Mouse (Mus musculus) intestine, embryonic 15.5 days (tissue): ENCODE data around the gene Tusc2. TPM values are rescaled to one million over a fixed set of nuclear protein-coding genes. Genes with fewer than 3 reads are reported as not detected.
"Not testable (repeated sequence)": the region's sequence is repeated elsewhere in the genome, so short reads cannot be mapped to it uniquely, and the experiment has no call there.

ENCODE experiments used
- ATAC-seq: fragments of 200-750 bp; cut with Nextera tagmentation; 2 replicates; pipeline ENCODE4 v1.8.0; 2017; ENCODE audit warnings: moderate TSS enrichment, moderate library complexity
- H3K27ac ChIP-seq: fragments of 300-500 bp; sonication (generic); 2 replicates; pipeline ENCODE4 v1.5.1; 2015; ENCODE audit warnings: mild to moderate bottlenecking, inconsistent platforms
- H3K27me3 ChIP-seq: fragments of 300-500 bp; sonication (generic); replicated peaks from 2 replicates; pipeline ENCODE4 v1.6.1; 2015; ENCODE audit warnings: inconsistent platforms
- H3K36me3 ChIP-seq: fragments of 300-500 bp; sonication (generic); 2 replicates; pipeline ENCODE4 v1.6.1; 2015; ENCODE audit warnings: inconsistent platforms
- H3K4me1 ChIP-seq: fragments of 300-500 bp; sonication (generic); replicated peaks from 2 replicates; pipeline ENCODE4 v1.6.1; 2015; ENCODE audit warnings: inconsistent platforms
- H3K4me2 ChIP-seq: fragments of 300-500 bp; sonication (generic); replicated peaks from 2 replicates; pipeline ENCODE4 v1.6.1; 2015; ENCODE audit warnings: mild to moderate bottlenecking, inconsistent platforms
- H3K4me3 ChIP-seq: fragments of 300-500 bp; sonication (generic); replicated peaks from 2 replicates; pipeline ENCODE4 v1.5.1; 2015; ENCODE audit warnings: inconsistent platforms
- H3K9ac ChIP-seq: fragments of 300-500 bp; sonication (generic); 2 replicates; pipeline ENCODE4 v1.6.1; 2015; ENCODE audit warnings: inconsistent platforms
- H3K9me3 ChIP-seq: fragments of 300-500 bp; sonication (generic); 2 replicates; pipeline ENCODE4 v1.6.1; 2016; ENCODE audit warnings: inconsistent platforms
- WGBS: fragments of 180-500 bp; shearing (Covaris S2); methylation state at CpG from one replicate; pipeline ENCODE4 v1.1.7; 2015; 5-methylcytosine and 5-hydroxymethylcytosine counted together
- polyA plus RNA-seq: library from polyadenylated mRNA; unstranded; fragments of >200 nt; fragmentation: Nextera tagmentation; extraction: Ambion mirVana; gene quantifications from 2 replicates; pipeline ENCODE4 v1.2.1, GENCODE M21; 2015

The Tusc2 gene
- polyA plus RNA-seq, 1 experiment from 2014 or later, result 44.2 TPM

DNA sequence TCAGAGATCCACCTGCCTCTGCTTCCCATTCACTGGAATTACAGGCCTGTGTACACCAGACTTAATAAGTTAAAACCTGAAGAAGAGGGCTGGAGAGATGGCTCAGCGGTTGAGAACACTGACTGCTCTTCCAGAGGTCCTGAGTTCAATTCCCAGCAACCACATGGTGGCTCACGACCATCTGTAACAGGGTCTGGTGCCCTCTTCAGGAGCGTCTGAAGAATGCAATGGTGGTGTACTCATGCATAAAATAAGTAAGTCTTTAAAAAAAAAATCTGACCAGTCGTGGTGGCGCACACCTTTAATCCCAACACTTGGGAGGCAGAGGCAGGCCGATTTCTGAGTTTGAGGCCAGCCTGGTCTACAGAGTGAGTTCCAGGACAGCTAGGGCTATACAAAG lies 10.7 kb downstream of the Tusc2 start:
- not testable (repeated sequence) for H3K4me2 ChIP-seq

DNA sequence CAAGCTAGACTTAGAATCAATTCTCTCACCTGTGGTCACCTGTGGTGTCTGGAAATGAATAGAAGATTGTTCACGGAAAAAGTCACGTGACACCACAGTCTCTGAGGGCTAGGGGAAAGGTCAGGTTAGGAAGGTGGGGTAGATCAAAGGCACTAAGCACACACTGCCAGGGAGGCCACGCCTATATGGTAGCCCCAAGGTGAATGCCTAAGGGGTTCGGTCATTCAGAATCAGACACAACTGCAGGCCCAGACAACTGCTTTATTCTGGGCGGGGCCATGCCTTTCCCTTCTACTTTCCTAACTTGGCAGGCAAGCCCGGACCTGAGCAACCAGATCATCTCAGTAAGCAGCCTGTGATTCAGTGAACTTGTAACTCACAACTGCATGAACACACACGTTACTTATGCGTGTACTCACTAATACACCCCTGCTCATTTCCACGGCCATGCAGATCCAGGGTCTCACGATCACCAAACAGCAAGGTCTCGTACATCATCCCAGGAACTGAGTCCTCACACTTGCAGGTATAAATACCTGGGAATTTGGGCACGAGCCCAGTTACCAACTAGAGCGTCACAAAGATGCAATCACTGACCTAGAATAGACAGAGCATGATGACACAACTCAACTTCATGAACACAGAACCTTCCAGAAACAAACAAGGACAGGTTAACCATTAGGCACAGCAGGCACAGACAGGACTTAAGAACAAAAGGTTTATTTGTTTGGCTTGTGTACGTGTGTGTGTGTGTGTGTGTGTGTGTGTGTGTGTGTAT lies 12.7 kb downstream of the Tusc2 start:
- H3K4me3 ChIP-seq, result no peak overlapping the region
- H3K27ac ChIP-seq, result peak overlapping the region; percentile 59
- peak; percentile 75 for ATAC-seq
- peaks cover 38% of the 10 kb centered on the region for H3K4me1 ChIP-seq
- peaks cover 22% of the 10 kb centered on the region for H3K36me3 ChIP-seq
- no peaks in the 10 kb centered on the region for H3K9me3 ChIP-seq
- H3K4me2 ChIP-seq, result peak overlapping the region; percentile 1; the same call in 1 of the 2 replicates
- 61% methylated on average over 14 of the region's 14 CpGs for WGBS
- H3K27me3 ChIP-seq, result no peaks in the 10 kb centered on the region
- no peak overlapping the region for H3K9ac ChIP-seq

More for the DNA sequence above, 10.7 kb downstream of the Tusc2 start:
- 83% methylated on average over 6 of the region's 6 CpGs for WGBS
- Histone ChIP-seq H3K36me3 (peaks cover 27% of the 10 kb centered on the region), H3K4me1 (peaks cover 45% of the 10 kb centered on the region)
- H3K4me3 ChIP-seq, H3K9me3 ChIP-seq, ATAC-seq, H3K27ac ChIP-seq, H3K27me3 ChIP-seq, H3K9ac ChIP-seq: not testable (repeated sequence)

DNA sequence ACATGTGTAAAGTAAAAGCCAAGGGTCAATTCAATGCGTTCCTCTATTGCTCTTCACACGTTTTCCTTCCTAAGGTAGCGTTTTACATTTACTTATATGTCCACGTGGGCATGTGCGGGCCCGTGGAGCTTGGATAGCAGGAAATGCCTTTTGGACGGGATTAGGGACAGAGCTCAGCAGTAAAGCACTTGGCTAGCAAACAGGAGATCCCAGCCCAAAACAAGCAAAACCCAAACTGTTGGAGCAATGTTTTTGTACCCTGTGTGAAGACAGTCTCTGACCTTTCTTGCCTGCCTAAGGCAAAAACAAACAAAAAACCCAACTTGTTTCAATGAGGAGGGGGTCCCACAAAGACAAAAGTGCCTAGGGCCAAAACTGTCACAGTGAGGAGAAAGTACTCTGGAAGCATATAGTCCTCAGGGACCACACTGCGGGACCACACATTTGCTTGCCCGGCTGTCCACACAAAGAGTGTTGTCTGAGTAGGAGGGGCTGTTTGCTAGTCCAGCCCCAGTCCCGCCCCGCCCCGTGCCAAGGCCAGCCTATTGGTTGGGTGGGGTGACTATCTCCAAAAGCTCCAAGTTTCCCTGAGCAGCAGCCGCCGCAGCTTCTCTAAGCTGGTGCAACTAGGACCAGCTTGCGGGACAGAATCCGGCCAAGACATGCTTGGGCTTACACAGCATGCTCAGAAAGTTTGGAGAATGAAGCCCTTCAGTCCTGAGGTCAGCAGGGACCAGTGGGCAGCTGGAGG lies 13.5 kb downstream of the Tusc2 start, which contains the start of gene Hyal1:
Hyal1 (plus strand) TSS at position 571 of the 751 bp plus-strand sequence.
- Histone ChIP-seq H3K4me2 (peak within 1 kb of the TSS; percentile 67), H3K4me1 (peaks cover 36% of the 10 kb centered on the region)
- WGBS, result 18% methylated on average over 16 of the region's 16 CpGs

DNA sequence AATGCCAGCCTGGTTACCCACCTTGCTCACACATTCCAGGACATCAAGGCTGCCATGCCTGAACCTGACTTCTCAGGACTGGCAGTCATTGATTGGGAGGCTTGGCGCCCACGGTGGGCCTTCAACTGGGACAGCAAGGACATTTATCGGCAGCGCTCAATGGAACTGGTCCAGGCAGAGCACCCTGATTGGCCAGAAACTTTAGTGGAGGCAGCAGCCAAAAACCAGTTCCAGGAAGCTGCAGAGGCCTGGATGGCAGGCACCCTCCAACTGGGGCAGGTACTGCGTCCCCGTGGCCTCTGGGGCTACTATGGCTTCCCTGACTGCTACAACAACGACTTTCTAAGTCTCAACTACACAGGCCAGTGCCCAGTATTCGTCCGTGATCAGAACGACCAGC lies 14.8 kb downstream of the Tusc2 start:
- no peak overlapping the region for H3K4me2 ChIP-seq
- no peak overlapping the region for H3K27ac ChIP-seq
- 90% methylated on average over 10 of the region's 10 CpGs for WGBS
- ATAC-seq, result no peak
- peaks cover 36% of the 10 kb centered on the region for H3K4me1 ChIP-seq
- H3K36me3 ChIP-seq, result peaks cover 8% of the 10 kb centered on the region
- H3K9ac ChIP-seq, result 0 out of 2 replicates have a peak overlapping the region, but pooled peaks have one; percentile 8
- H3K9me3 ChIP-seq, result no peaks in the 10 kb centered on the region
- H3K27me3 ChIP-seq, result no peaks in the 10 kb centered on the region
- H3K4me3 ChIP-seq, result no peak overlapping the region

More for the DNA sequence above, 13.5 kb downstream of the Tusc2 start, which contains the start of gene Hyal1:
- Histone ChIP-seq H3K36me3 (peaks cover 17% of the 10 kb centered on the region), H3K4me3 (peak within 1 kb of the TSS; percentile 36), H3K9me3 (no peaks in the 10 kb centered on the region), H3K27me3 (no peaks in the 10 kb centered on the region), H3K27ac (peak within 1 kb of the TSS; percentile 59), H3K9ac (peak within 1 kb of the TSS; percentile 50)
- peak; percentile 74 for ATAC-seq

DNA sequence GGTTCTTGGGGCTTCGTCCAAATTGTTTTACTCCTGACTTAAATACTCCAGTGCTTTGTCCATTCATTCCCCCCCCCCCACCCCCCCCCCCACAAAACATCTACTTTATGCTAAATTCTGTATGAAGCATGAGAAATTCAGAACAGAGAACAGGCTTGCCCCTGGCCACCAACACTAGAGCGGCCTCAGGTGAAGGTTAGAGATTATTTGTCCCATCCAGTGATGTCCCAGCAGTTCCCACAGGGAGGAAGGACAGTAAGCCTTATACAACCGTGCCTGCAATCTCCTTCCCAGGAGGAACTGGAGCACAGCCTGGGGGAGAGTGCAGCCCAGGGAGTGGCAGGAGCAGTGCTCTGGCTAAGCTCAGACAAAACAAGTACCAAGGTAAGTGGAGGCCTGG lies 15.5 kb downstream of the Tusc2 start, which contains the start of gene Naa80:
Naa80 (plus strand) TSS at position 301 of the 400 bp plus-strand sequence.
- Histone ChIP-seq H3K36me3 (peaks cover 10% of the 10 kb centered on the region), H3K9ac (0 out of 2 replicates have a peak within 1 kb of the TSS, but pooled peaks have one; percentile 8), H3K4me2 (no peak within 1 kb of the TSS), H3K4me3 (no peak within 1 kb of the TSS), H3K4me1 (peaks cover 36% of the 10 kb centered on the region), H3K27me3 (no peaks in the 10 kb centered on the region), H3K27ac (no peak within 1 kb of the TSS; the same call in 1 of the 2 replicates), H3K9me3 (no peaks in the 10 kb centered on the region)
- WGBS, result 69% methylated on average over 3 of the region's 3 CpGs
- ATAC-seq, result no peak

DNA sequence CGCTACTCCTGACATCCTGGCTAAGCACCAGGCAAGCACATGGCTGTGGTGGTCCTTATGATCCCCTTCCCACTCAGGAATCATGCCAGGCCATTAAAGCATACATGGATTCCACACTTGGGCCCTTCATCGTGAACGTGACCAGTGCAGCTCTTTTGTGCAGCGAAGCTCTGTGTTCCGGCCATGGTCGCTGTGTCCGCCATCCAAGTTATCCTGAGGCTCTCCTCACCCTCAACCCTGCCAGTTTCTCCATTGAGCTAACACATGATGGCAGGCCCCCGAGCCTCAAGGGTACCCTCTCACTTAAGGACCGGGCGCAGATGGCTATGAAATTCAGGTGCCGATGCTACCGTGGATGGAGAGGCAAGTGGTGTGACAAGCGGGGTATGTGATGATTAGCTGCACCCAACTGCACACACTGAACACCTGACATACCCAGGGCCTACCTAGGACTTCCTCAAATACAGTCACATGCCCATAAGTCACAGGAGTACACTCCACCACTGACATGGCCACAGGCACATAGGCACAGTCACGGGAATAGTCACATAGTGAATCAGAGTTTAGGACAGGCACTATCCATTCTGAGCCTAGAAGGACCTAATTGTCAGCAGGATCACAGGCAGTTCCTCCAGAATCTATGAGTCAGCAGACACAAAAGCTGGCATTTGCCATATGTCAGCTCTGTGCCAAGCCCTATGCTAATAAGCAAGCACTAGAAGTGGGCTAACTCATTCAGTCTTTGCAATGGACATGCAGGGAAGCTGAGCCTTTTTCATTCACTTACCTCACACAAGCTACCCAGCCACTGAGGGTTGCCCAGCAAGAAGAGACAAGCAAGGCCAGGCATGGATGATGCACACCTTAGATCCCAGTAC lies 16.2 kb downstream of the Tusc2 start:
- no peak for ATAC-seq
- 96% methylated on average over 14 of the region's 14 CpGs for WGBS
- Histone ChIP-seq H3K4me3 (no peak overlapping the region), H3K9me3 (no peaks in the 10 kb centered on the region), H3K4me1 (peaks cover 36% of the 10 kb centered on the region), H3K9ac (no peak overlapping the region), H3K4me2 (no peak overlapping the region), H3K27ac (no peak overlapping the region; the same call in 1 of the 2 replicates), H3K27me3 (no peaks in the 10 kb centered on the region), H3K36me3 (peaks cover 12% of the 10 kb centered on the region)

DNA sequence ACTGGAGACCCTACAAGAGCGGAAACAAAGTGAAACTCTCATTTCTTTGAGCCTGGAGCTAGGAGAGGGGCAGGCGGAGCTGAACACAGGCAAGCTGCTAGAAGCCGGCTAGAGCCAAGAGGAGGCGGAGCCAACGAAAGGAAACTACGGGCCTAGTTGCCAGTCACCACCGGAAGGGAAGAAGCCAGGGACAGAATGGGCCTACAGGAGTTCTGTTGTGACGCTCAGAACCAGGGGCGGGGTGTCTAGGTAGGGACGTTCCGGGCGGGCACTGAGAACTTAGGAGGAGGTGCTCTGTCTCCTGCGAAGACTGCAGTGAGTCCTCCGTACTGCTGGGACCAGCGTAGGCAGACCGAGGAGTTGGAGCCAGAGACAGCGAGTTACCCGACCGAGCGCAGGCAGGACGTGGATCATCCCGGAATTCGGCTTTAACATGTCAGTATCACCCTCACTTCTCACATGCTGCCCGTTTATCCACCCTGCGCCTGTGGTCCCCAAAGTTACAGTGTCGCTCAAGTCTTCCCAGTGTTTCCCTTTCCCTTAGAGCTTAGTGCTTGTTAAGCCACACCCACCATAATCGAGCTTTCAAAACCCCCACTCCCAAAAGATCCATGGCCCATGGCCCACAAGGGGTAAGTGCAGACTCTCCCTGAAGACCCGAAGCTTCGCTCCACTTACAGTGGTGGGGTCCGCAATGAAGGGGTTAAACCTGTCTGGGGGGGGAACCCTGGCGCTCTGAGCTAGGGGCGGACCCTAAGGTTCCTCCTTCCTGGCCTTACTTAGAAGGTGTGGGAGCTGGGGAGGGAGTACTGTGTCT lies 17.7 kb downstream of the Tusc2 start, which contains the start of gene Hyal3:
Hyal3 (plus strand) TSS at position 318 of the 817 bp plus-strand sequence.
- Histone ChIP-seq H3K27me3 (no peaks in the 10 kb centered on the region), H3K27ac (peak within 1 kb of the TSS; percentile 90), H3K4me2 (peak within 1 kb of the TSS; percentile 86), H3K36me3 (peaks cover 9% of the 10 kb centered on the region), H3K4me3 (peak within 1 kb of the TSS; percentile 57), H3K4me1 (peaks cover 36% of the 10 kb centered on the region), H3K9me3 (no peaks in the 10 kb centered on the region), H3K9ac (peak within 1 kb of the TSS; percentile 71)
- peak; percentile 81 for ATAC-seq
- under 1% methylated on average over 32 of the region's 32 CpGs for WGBS

DNA sequence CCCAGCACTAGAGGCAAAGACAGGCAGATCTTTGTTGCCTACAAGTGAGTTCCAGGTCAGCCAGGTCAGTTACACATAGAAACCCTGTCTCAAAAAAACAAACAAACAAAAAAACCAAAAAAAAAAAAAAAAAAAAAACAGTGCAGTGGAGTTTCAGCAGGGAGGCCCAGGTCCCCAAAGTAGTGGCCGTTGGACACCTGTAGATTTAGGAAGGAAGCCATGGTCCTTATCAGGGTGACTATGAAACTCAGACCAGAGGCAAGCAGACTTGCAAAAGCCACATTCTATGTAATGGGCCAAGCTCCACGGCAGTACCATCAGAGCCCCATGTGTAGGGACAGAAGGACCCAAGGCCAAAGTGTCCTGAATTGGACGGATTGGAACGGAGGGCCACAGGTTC lies 18.5 kb downstream of the Tusc2 start:
- H3K27me3 ChIP-seq, result no peaks in the 10 kb centered on the region
- peaks cover 9% of the 10 kb centered on the region for H3K36me3 ChIP-seq
- H3K4me1 ChIP-seq, result peaks cover 29% of the 10 kb centered on the region
- peak overlapping the region; percentile 86 for H3K4me2 ChIP-seq
- H3K9me3 ChIP-seq, result no peaks in the 10 kb centered on the region
- WGBS, result 70% methylated on average over 4 of the region's 4 CpGs
- no peak for ATAC-seq
- peak overlapping the region; percentile 57 for H3K4me3 ChIP-seq
- peak overlapping the region; percentile 90; the same call in 1 of the 2 replicates for H3K27ac ChIP-seq
- H3K9ac ChIP-seq, result peak overlapping the region; percentile 71

DNA sequence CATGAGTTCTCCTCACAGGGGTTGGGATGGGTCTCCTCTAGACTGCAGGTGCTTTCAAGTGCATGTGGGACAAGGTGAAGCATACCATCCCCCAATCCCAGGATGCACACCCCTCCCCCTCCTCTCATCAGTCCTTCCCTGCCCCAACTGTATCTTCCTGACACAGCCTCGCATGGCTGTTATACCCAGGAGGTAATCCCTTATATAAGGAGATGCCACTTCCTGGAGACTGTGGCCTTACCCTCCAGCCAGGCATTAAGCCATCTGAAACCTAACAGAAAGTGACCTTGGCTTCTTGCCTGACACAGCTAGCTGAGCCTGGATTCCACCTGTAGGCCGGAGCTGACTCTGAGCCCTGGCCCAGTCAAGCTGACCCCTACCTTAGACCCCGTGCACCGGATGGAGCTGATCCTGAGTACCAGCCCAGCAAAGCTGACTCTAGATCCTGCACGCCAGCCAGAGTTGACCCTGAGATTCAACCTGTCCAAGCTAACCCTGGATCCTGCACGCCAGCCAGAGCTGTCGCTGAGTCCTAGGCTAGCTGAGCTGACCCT lies 19.5 kb downstream of the Tusc2 start:
- H3K27ac ChIP-seq, result no peak overlapping the region
- no peak for ATAC-seq
- peaks cover 9% of the 10 kb centered on the region for H3K36me3 ChIP-seq
- no peaks in the 10 kb centered on the region for H3K27me3 ChIP-seq
- no peak overlapping the region for H3K4me3 ChIP-seq
- WGBS, result 86% methylated on average over 7 of the region's 7 CpGs
- peak overlapping the region; percentile 6; the same call in 1 of the 2 replicates for H3K9ac ChIP-seq
- peaks cover 21% of the 10 kb centered on the region for H3K4me1 ChIP-seq
- no peaks in the 10 kb centered on the region for H3K9me3 ChIP-seq
- no peak overlapping the region for H3K4me2 ChIP-seq

DNA sequence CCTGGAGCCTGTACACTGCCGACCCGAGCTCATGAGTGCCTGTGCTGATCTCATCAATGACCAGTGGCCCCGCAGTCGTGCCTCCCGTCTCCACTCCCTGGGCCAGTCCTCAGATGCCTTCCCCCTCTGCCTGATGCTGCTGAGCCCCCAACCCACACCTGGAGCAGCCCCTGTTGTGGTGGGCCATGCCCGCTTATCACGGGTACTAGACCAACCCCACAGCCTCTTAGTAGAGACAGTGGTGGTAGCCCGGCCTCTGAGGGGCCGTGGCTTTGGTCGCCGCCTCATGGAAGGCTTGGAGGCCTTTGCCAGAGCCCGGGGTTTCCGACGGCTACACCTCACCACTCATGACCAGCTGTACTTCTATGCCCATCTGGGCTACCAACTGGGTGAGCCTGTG lies 20.1 kb downstream of the Tusc2 start:
- Histone ChIP-seq H3K4me2 (no peak overlapping the region), H3K27ac (no peak overlapping the region), H3K9me3 (no peaks in the 10 kb centered on the region), H3K4me1 (peaks cover 22% of the 10 kb centered on the region), H3K9ac (no peak overlapping the region), H3K4me3 (no peak overlapping the region), H3K36me3 (peaks cover 9% of the 10 kb centered on the region), H3K27me3 (no peaks in the 10 kb centered on the region)
- no peak for ATAC-seq
- WGBS, result 92% methylated on average over 14 of the region's 14 CpGs

DNA sequence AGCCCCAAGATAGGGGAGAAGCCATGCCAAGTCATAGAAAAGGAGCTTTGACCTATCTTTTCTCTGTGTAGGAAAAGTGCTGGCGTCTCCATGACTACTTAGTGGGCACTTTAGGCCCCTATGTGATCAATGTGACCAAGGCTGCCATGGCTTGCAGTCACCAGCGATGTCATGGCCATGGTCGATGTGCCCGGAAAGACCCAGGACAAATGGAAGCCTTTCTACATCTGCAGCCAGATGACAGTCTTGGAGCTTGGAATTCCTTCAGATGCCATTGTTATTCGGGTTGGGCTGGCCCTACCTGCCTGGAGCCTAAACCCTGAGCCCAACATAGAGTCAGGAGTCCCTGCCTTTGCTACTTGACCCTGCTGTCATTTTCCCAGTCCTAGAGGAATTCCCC lies 23.4 kb downstream of the Tusc2 start:
- Histone ChIP-seq H3K9me3 (no peaks in the 10 kb centered on the region), H3K27ac (peak overlapping the region; percentile 79), H3K27me3 (no peaks in the 10 kb centered on the region), H3K4me3 (no peak overlapping the region), H3K36me3 (peaks cover 26% of the 10 kb centered on the region), H3K9ac (no peak overlapping the region), H3K4me2 (no peak overlapping the region; the same call in 1 of the 2 replicates), H3K4me1 (peaks cover 38% of the 10 kb centered on the region)
- no peak for ATAC-seq
- 89% methylated on average over 5 of the region's 5 CpGs for WGBS
